Mouse (Mus musculus) T-cell, adult 2 months (primary cell): Measurements from ENCODE around the gene Slc38a1.
"Not testable (repeated sequence)": the region's sequence is repeated elsewhere in the genome, so short reads cannot be mapped to it uniquely, and the experiment has no call there.

Experiments
- DNase-seq: peaks from one replicate; pipeline ENCODE4 v3.0.0; 2022; ENCODE audit warnings: low spot score

Gene Slc38a1

GRCm38 (mm10) chr15:96657576-96658274, 15.0 kb upstream of the Slc38a1 start:
- no peak for DNase-seq

- DNase-seq: peak; percentile 46
Observed at GRCm38 (mm10) chr15:96655514-96655913, 12.8 kb upstream of the Slc38a1 start.

GRCm38 (mm10) chr15:96654714-96655113, 12.0 kb upstream of the Slc38a1 start:
- DNase-seq: peak; percentile 84

- DNase-seq: no peak
Observed at GRCm38 (mm10) chr15:96653011-96653410, 10.3 kb upstream of the Slc38a1 start.

- DNase-seq: no peak
Observed at GRCm38 (mm10) chr15:96652531-96652930, 9.8 kb upstream of the Slc38a1 start.

GRCm38 (mm10) chr15:96647376-96647775, 4.7 kb upstream of the Slc38a1 start:
- no peak for DNase-seq

GRCm38 (mm10) chr15:96641821-96642435, 785 bp downstream of the Slc38a1 start:
- peak; percentile 53 for DNase-seq

GRCm38 (mm10) chr15:96641111-96641820, 1.4 kb downstream of the Slc38a1 start:
- peak; percentile 67 for DNase-seq

GRCm38 (mm10) chr15:96640291-96640985, 2.3 kb downstream of the Slc38a1 start:
- DNase-seq: peak; percentile 85

- peak; percentile 22 for DNase-seq
Observed at GRCm38 (mm10) chr15:96639630-96640029, 3.1 kb downstream of the Slc38a1 start.

GRCm38 (mm10) chr15:96638656-96639055, 4.1 kb downstream of the Slc38a1 start:
- no peak for DNase-seq

GRCm38 (mm10) chr15:96638173-96638572, 4.5 kb downstream of the Slc38a1 start:
- DNase-seq: peak; percentile 94

- no peak for DNase-seq
Observed at GRCm38 (mm10) chr15:96634670-96635405, 7.9 kb downstream of the Slc38a1 start.

GRCm38 (mm10) chr15:96632201-96632600, 10.5 kb downstream of the Slc38a1 start:
- DNase-seq: no peak

- DNase-seq: no peak
Observed at GRCm38 (mm10) chr15:96631107-96631718, 11.5 kb downstream of the Slc38a1 start.

GRCm38 (mm10) chr15:96628256-96628655, 14.5 kb downstream of the Slc38a1 start:
- DNase-seq: no peak

GRCm38 (mm10) chr15:96626871-96627270, 15.8 kb downstream of the Slc38a1 start:
- no peak for DNase-seq

- DNase-seq: not testable (repeated sequence)
Observed at GRCm38 (mm10) chr15:96625012-96625411, 17.7 kb downstream of the Slc38a1 start.

- DNase-seq: no peak
Observed at GRCm38 (mm10) chr15:96622376-96622775, 20.3 kb downstream of the Slc38a1 start.

GRCm38 (mm10) chr15:96621686-96622085, 21.0 kb downstream of the Slc38a1 start:
- no peak for DNase-seq

- no peak for DNase-seq
Observed at GRCm38 (mm10) chr15:96617555-96617954, 25.2 kb downstream of the Slc38a1 start.
